Mouse (Mus musculus) thymus, adult 18-20 months (tissue): ENCODE results near the gene Amigo1.

Experiments
- DNase-seq, 2 experiments: peaks; one replicate each; pipeline ENCODE4 v3.0.0; 2022; ENCODE audit warnings: mixed read lengths in 2 of 2

Gene Amigo1

GRCm38 (mm10) chr3:108186098-108187047, at the start of gene Amigo1:
Amigo1 (plus strand) TSS chr3:108186335.
- no peak for DNase-seq

- no peak for DNase-seq
Observed at GRCm38 (mm10) chr3:108139113-108139512, 47.0 kb upstream of the Amigo1 start.

- DNase-seq = no peak
Observed at GRCm38 (mm10) chr3:108140786-108141185, 45.3 kb upstream of the Amigo1 start.

- peak; percentile 88 to 92 for DNase-seq
Observed at GRCm38 (mm10) chr3:108145534-108146445, 40.3 kb upstream of the Amigo1 start, which contains the start of gene Gnai3. Gnai3 (minus strand) TSS chr3:108146146.

GRCm38 (mm10) chr3:108146671-108147070, 39.5 kb upstream of the Amigo1 start:
- no peak for DNase-seq

- peak; percentile 66 to 81 for DNase-seq
Observed at GRCm38 (mm10) chr3:108147386-108148235, 38.5 kb upstream of the Amigo1 start.

GRCm38 (mm10) chr3:108152290-108152689, 33.8 kb upstream of the Amigo1 start:
- DNase-seq = no peak

- DNase-seq = no peak
Observed at GRCm38 (mm10) chr3:108154656-108155055, 31.5 kb upstream of the Amigo1 start, which contains the start of gene Gpr61. Gpr61 (minus strand) TSS chr3:108154882.

- no peak for DNase-seq
Observed at GRCm38 (mm10) chr3:108158383-108159037, 27.6 kb upstream of the Amigo1 start.

- no peak for DNase-seq
Observed at GRCm38 (mm10) chr3:108164091-108164490, 22.0 kb upstream of the Amigo1 start.

GRCm38 (mm10) chr3:108164807-108165206, 21.3 kb upstream of the Amigo1 start:
- peak; percentile 54 to 55 for DNase-seq

- DNase-seq = no peak
Observed at GRCm38 (mm10) chr3:108165532-108166315, 20.4 kb upstream of the Amigo1 start.

GRCm38 (mm10) chr3:108166486-108167211, 19.5 kb upstream of the Amigo1 start:
- DNase-seq = no peak

GRCm38 (mm10) chr3:108167499-108167898, 18.6 kb upstream of the Amigo1 start:
- DNase-seq = no peak

GRCm38 (mm10) chr3:108169199-108169598, 16.9 kb upstream of the Amigo1 start:
- no peak for DNase-seq

- no peak for DNase-seq
Observed at GRCm38 (mm10) chr3:108174672-108175531, 11.2 kb upstream of the Amigo1 start.

- DNase-seq = no peak
Observed at GRCm38 (mm10) chr3:108178756-108179715, 7.1 kb upstream of the Amigo1 start.

GRCm38 (mm10) chr3:108180514-108180913, 5.6 kb upstream of the Amigo1 start:
- no peak for DNase-seq
